Mouse (Mus musculus) CH12.LX (cell line): ENCODE measurements around the gene Ptch2. TPM values are rescaled to one million over a fixed set of nuclear protein-coding genes. Genes with fewer than 3 reads are reported as not detected.
A peak's percentile ranks its signal among the peaks of the same experiment; 100 is the strongest.

Source experiments
- DNase-seq: peaks from one replicate; pipeline ENCODE4 v3.0.0-alpha.2; 2013; ENCODE audit errors: extremely low read depth
- H3K27ac ChIP-seq: 2 replicates; pipeline ENCODE4 v1.5.1; 2012; ENCODE audit warnings: low read depth, mild to moderate bottlenecking, control low read depth, moderate library complexity; ENCODE audit not compliant: insufficient read depth
- H3K27me3 ChIP-seq: replicated peaks from 2 replicates; pipeline ENCODE3; 2012; ENCODE audit warnings: inconsistent platforms
- H3K36me3 ChIP-seq, 2 experiments: replicated peaks in 1 of 2; 2 replicates each; pipeline versions ENCODE3 to v1.6.1; 2012; ENCODE audit warnings: inconsistent platforms in 1 of 2, low read length in 1 of 2, mild to moderate bottlenecking in 1 of 2, mixed read lengths in 1 of 2, moderate library complexity in 1 of 2; ENCODE audit not compliant: control insufficient read depth in 1 of 2, insufficient read depth in 1 of 2
- H3K4me1 ChIP-seq, 2 experiments: 2 replicates each; pipeline ENCODE4 v1.6.1; 2012; ENCODE audit warnings: inconsistent platforms in 1 of 2, moderate library complexity in 1 of 2; ENCODE audit not compliant: insufficient read depth in 2 of 2, control insufficient read depth in 1 of 2
- H3K4me2 ChIP-seq: 2 replicates; pipeline ENCODE4 v1.6.1; 2012; ENCODE audit warnings: low read depth, mild to moderate bottlenecking, control low read depth; ENCODE audit not compliant: poor library complexity, insufficient read depth, severe bottlenecking
- H3K4me3 ChIP-seq, 3 experiments: fragments of 150-350 bp in 1 of 3; sonication (generic) in 1 of 3; replicated peaks in 1 of 3; 2 replicates each; pipeline versions ENCODE3 to v1.5.1; 2011 to 2012; ENCODE audit warnings: low read depth in 2 of 3, low read length in 2 of 3, mild to moderate bottlenecking in 2 of 3, moderate library complexity in 2 of 3, control low read depth in 1 of 3, improper control_type of control experiment in 1 of 3, inconsistent platforms in 1 of 3, mixed read lengths in 1 of 3; ENCODE audit not compliant: poor library complexity in 1 of 3
- H3K79me2 ChIP-seq: replicated peaks from 2 replicates; pipeline ENCODE4 v1.6.1; 2012; ENCODE audit warnings: mild to moderate bottlenecking, moderate library complexity; ENCODE audit not compliant: control insufficient read depth, poor library complexity, insufficient read depth, severe bottlenecking; ENCODE audit errors: extremely low read depth
- H3K9ac ChIP-seq: 2 replicates; pipeline ENCODE4 v1.6.1; 2012; ENCODE audit warnings: low read depth, mild to moderate bottlenecking, control low read depth, moderate library complexity; ENCODE audit not compliant: insufficient read depth
- H3K9me3 ChIP-seq: replicated peaks from 2 replicates; pipeline ENCODE3; 2012; ENCODE audit warnings: low read length, inconsistent platforms, mixed read lengths
- CHD1 ChIP-seq: IDR thresholded peaks from 2 replicates; pipeline ENCODE4 v1.6.1; 2012; ENCODE audit warnings: low read depth, low read length, improper control_type of control experiment, inconsistent platforms
- CTCF ChIP-seq, 2 experiments: IDR thresholded peaks in 1 of 2; conservative IDR thresholded peaks in 1 of 2; 2 replicates each; pipeline ENCODE4 v1.5.1; 2011 to 2012; ENCODE audit warnings: low read depth in 2 of 2, low read length in 2 of 2, improper control_type of control experiment in 1 of 2, inconsistent platforms in 1 of 2, mild to moderate bottlenecking in 1 of 2, moderate library complexity in 1 of 2
- EP300 ChIP-seq: IDR thresholded peaks from 2 replicates; pipeline ENCODE4 v1.6.1; 2011; ENCODE audit warnings: low read length, improper control_type of control experiment
- ETS1 ChIP-seq: conservative IDR thresholded peaks from 2 replicates; pipeline ENCODE4 v1.6.1; 2012; ENCODE audit warnings: low read depth, mild to moderate bottlenecking, inconsistent platforms, low read length, improper control_type of control experiment, moderate library complexity
- GABPA ChIP-seq: IDR thresholded peaks from 2 replicates; pipeline ENCODE4 v1.6.1; 2012; ENCODE audit warnings: low read depth, low read length, improper control_type of control experiment, inconsistent platforms; ENCODE audit not compliant: insufficient replicate concordance
- HCFC1 ChIP-seq: IDR thresholded peaks from 2 replicates; pipeline ENCODE4 v1.6.1; 2012; ENCODE audit warnings: low read depth, mild to moderate bottlenecking, inconsistent platforms, low read length, improper control_type of control experiment
- IRF4 ChIP-seq: IDR thresholded peaks from 2 replicates; pipeline ENCODE4 v1.6.1; 2014; ENCODE audit warnings: low read depth, mild to moderate bottlenecking, inconsistent platforms, low read length, improper control_type of control experiment
- MAFK ChIP-seq: IDR thresholded peaks from 2 replicates; pipeline ENCODE4 v1.6.1; 2011; ENCODE audit warnings: low read length, improper control_type of control experiment; ENCODE audit not compliant: insufficient replicate concordance
- NELFE ChIP-seq: IDR thresholded peaks from 2 replicates; pipeline ENCODE4 v1.6.1; 2011; ENCODE audit warnings: low read depth, low read length, improper control_type of control experiment
- PAX5 ChIP-seq: IDR thresholded peaks from 2 replicates; pipeline ENCODE4 v1.6.1; 2012; ENCODE audit warnings: low read length, inconsistent platforms, mixed read lengths
- RAD21 ChIP-seq: IDR thresholded peaks from 2 replicates; pipeline ENCODE4 v1.6.1; 2011; ENCODE audit warnings: low read depth, mild to moderate bottlenecking, low read length, improper control_type of control experiment, moderate library complexity
- ZKSCAN1 ChIP-seq: IDR thresholded peaks from 2 replicates; pipeline ENCODE4 v1.6.1; 2012; ENCODE audit warnings: low read depth, inconsistent platforms, low read length, improper control_type of control experiment, borderline replicate concordance
- dilution Hi-C: fragments of 300-500 bp; cut with MboI; formaldehyde crosslinking; loops from 2 replicates; pipeline ENCODE4 v1.14.3; 2020; ENCODE audit warnings: low sequenced_read_pairs; ENCODE audit not compliant: extremely low pct_unique_long_range_greater_than_20kb, extremely low pct_ligation_motif_present
- in situ Hi-C: fragments of 300-500 bp; cut with MboI; formaldehyde crosslinking; loops from 3 replicates; pipeline ENCODE4 v1.14.3; 2019; ENCODE audit warnings: low sequenced_read_pairs, low pct_ligation_motif_present, low pct_unique_long_range_greater_than_20kb, mixed read lengths
- polyA plus RNA-seq: library from polyadenylated mRNA; unstranded; fragments of >175 nt; gene quantifications from 2 replicates; pipeline ENCODE4 v1.2.1, GENCODE M21; 2012; ENCODE audit warnings: low read depth; ENCODE audit not compliant: insufficient read length
- total RNA-seq, 2 experiments: library from RNA; depleted of rRNA; stranded (reverse); fragments of 300-350 nt in 1 of 2; fragments of >200 nt in 1 of 2; gene quantifications; 2 replicates each; pipeline ENCODE4 v1.2.3; 2012 to 2014

The Ptch2 gene
- total RNA-seq (2012; rRNA removed) (0.04 and 0.21 TPM in 2 replicates), total RNA-seq (2014; rRNA removed) (not detected in 2 replicates), polyA plus RNA-seq (0.46 and 0.79 TPM in 2 replicates)

- Histone ChIP-seq H3K79me2 (no peaks in the 10 kb centered on the region), H3K9me3 (no peaks in the 10 kb centered on the region), H3K27me3 (no peaks in the 10 kb centered on the region), H3K9ac (no peak within 1 kb of the TSS), H3K36me3 (no peaks in the 10 kb centered on the region), H3K4me1 (no peaks in the 10 kb centered on the region), H3K27ac (no peak within 1 kb of the TSS), H3K4me3 (peak within 1 kb of the TSS in 1 of 3 experiments; percentile 32), H3K4me2 (peak within 1 kb of the TSS; percentile 61; the same call in 1 of the 2 replicates)
- no peak for DNase-seq
- dilution Hi-C loops, result no loop called here
- in situ Hi-C loops, result no loop called here
- TF ChIP-seq EP300, result no peak
- peak in 1 of 2 experiments; percentile 27; a peak in 2 of 4 replicates for TF ChIP-seq CTCF (conservative IDR thresholded peaks at IDR 0.05 in 1 of 2, IDR thresholded peaks at IDR 0.05 in 1 of 2; ENCODE audit: low read depth in 2 of 2, low read length in 2 of 2)
- TF ChIP-seq, all 38 proteins: peak for 1
Observed at GRCm38 (mm10) chr4:117095551-117096452, at the start of gene Ptch2. Gene Ptch2 (plus strand): TSS chr4:117096075.

GRCm38 (mm10) chr4:117048836-117049235, 47.0 kb upstream of the Ptch2 start:
- TF ChIP-seq ETS1 (no peak), ZKSCAN1 (no peak), IRF4 (no peak), EP300 (no peak), MAFK (no peak), HCFC1 (no peak)
- in situ Hi-C loops (no loop called here), dilution Hi-C loops (no loop called here)
- H3K27me3 ChIP-seq, result no peaks in the 10 kb centered on the region
- H3K4me2 ChIP-seq, result no peak overlapping the region
- H3K36me3 ChIP-seq, result peaks cover 22 to 73% of the 10 kb centered on the region in 2 experiments
- H3K27ac ChIP-seq, result no peak overlapping the region
- H3K4me1 ChIP-seq, result peaks cover 2 to 6% of the 10 kb centered on the region in 2 experiments; a peak in 2 of 4 replicates
- no peak overlapping the region for H3K4me3 ChIP-seq
- H3K79me2 ChIP-seq, result no peaks in the 10 kb centered on the region; the same call in 1 of the 2 replicates
- H3K9ac ChIP-seq, result no peak overlapping the region
- H3K9me3 ChIP-seq, result no peaks in the 10 kb centered on the region
- peak; percentile 9 for DNase-seq

GRCm38 (mm10) chr4:117049485-117049884, 46.4 kb upstream of the Ptch2 start:
- no peak for DNase-seq
- Histone ChIP-seq H3K9me3 (no peaks in the 10 kb centered on the region), H3K4me3 (no peak overlapping the region), H3K4me2 (no peak overlapping the region), H3K9ac (no peak overlapping the region), H3K27me3 (no peaks in the 10 kb centered on the region), H3K36me3 (peaks cover 22 to 73% of the 10 kb centered on the region in 2 experiments), H3K79me2 (no peaks in the 10 kb centered on the region; the same call in 1 of the 2 replicates), H3K4me1 (peaks cover 0 to 9% of the 10 kb centered on the region in 2 experiments; a peak in 2 of 4 replicates), H3K27ac (no peak overlapping the region)
- in situ Hi-C loops, result no loop called here
- dilution Hi-C loops, result no loop called here
- no peak for TF ChIP-seq PAX5
- TF ChIP-seq GABPA, result no peak
- no peak for TF ChIP-seq NELFE
- TF ChIP-seq RAD21, result no peak
- TF ChIP-seq CHD1, result no peak
